Mouse (Mus musculus): ENCODE measurements around the gene Smarcad1.
"Not testable (repeated sequence)": the region's sequence is repeated elsewhere in the genome, so short reads cannot be mapped to it uniquely, and the experiment has no call there.

The Smarcad1 gene

DNA sequence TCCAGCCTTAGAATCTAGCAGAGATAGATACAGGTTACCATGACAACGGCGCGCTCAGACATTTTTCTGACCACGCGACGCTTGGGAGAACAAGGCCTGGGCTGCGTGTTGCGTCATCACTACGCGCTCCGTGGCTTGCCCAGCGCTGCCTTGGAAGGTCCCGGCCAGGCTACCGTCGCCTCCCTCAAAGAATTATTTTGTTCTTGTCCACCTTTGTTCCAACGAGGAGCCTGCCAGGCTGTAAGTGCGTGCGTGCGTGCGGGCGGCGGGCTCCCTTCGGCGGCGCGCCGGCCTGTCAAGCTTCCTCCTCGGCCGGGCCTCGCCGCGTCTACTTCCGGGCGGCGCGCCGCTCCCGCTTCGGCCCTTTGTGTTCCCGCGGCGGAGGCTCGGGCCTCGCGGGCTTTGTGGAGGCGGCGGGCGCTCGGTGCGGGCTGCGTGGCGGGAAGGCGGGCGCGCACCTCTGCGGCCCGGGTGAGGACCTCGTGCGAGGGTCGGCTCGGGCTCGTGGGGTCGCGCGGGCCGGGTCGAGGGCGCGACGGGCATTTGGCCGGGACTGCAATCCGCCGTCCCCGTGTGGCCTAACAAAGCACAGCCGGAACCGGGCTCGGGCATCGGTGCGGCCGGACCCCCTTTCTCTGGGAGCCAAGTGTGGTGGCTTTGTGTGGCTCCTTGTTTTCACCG, at the start of gene Smarcad1:
Smarcad1 (plus strand) TSS at position 93 of the 681 bp plus-strand sequence.
- peak; percentile 86 for DNase-seq (ENCODE audit: low spot score)

DNA sequence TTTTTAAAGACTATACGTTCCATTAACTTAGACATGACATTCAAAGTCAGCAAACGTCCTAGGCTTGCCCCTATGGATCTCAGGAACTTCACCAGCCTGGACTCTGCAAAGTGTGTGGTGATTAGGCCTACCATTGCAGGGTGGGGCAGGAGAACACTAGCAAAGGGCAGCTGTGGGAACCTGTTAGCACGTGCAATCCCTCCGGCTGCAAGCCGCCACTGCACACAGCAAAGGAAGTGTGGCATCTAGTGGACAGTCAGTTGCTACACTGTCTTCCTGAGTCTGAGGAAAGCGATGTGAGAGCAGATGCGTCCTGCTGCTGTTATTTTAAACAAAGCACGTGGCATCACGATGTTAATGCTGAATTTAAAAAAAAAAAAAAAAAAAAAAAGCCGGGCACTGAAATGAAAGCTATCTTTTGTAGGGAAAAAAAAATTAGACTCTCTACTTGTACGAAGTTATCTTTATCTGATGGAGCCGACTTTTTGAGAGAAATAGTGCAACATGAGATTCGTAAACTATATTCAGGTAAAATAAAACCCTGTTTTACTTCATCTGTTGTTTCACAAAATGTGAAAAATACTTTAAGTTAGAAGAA, 45.5 kb upstream of the Smarcad1 start:
- no peak for DNase-seq (ENCODE audit: low spot score)

DNA sequence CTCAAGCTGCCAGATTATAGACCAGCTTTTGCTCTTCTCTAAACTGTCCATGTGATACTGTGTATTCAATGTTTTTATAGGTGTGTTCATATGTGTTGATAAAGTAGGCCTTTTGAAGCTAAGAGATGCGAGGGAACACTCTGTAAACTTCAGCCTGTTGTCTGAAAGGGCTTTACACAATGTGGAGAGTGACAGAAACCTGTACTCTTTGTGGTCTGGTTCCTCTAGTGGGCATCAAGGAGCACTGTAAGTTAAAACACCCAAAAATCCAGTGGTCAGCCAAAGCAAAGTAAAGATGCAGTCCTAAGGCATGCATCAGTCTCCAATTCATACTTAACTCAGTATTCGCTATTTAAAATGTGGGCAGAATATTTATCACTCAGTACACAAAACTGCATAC, 44.6 kb upstream of the Smarcad1 start:
- DNase-seq (ENCODE audit: low spot score), result no peak

DNA sequence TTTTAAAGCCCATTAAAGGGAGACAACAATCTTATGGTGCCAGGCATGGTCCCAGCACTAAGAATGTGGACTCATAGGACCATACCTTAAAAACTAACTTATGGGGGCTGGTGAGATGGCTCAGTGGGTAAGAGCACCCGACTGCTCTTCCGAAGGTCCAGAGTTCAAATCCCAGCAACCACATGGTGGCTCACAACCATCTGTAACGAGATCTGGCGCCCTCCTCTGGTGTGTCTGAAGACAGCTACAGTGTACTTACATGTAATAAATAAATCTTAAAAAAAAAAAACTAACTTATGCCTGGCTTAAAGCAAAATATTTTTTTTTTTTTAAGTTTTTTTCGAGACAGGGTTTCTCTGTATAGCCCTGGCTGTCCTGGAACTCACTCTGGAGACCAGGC, 41.6 kb upstream of the Smarcad1 start:
- DNase-seq (ENCODE audit: low spot score), result not testable (repeated sequence)

DNA sequence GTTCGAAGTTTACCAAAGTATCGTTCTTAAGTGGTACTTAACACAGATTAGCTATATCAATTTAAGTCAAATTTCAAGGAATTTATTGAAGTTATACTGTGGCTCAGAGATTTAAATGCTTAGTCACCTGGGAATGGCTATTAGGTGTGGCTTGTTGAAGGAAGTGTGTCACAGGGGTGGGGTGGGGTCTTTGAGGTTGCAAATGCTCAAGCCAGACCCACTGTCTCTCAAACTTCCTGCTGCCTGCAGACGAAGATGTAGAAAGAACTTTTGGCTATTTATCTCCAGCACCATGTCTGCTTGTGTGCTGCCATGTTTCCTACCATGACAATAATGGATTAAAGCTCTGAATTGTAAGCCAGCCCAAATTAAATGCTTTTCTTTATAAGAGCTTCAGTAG, 40.2 kb upstream of the Smarcad1 start:
- DNase-seq (ENCODE audit: low spot score), result no peak

DNA sequence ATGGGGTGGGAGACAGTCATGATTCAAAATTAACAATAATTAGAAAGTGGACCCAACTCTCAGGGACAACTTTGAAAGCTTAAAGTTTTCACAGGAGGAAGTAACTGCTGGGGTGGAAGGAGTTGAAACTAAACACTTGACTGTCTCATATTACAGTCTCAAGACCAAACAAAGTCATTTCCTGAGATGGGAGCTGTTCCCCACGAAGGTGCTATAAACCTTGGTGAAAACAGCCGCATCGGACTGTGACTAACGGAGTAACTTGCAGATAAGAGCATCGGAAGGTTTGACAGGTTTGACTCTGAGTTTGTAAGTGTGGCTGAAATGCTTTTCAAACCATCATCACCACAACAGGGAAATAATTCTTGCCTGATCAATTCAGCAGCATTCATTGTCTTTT, 33.5 kb upstream of the Smarcad1 start:
- DNase-seq (ENCODE audit: low spot score), result no peak

DNA sequence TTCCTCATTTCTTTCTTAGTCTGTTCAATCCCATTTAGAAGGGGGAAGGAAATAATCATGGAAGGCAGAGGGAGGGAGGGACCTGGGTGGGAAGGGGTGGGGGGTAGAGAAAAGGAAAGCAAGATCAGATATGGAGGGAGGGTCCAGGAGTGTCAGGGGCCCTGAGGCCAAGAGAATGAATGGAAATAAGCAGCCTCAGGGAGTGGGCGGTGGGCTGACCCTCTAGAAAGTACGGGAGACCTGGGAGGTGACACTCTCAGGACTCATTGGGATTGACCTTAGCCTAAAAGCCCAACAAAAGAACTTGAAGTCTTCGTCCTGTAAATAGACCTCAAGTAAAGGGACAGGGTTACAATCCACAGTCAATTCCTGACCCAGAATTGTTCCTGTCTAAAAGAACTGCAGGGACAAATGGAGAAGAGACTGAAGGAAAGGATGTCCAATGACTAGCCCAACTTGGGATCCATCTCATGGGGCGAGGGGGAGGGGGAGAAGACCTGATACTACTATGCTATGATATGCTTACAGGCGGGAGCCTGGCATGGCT, 30.9 kb upstream of the Smarcad1 start:
- DNase-seq (ENCODE audit: low spot score), result no peak

DNA sequence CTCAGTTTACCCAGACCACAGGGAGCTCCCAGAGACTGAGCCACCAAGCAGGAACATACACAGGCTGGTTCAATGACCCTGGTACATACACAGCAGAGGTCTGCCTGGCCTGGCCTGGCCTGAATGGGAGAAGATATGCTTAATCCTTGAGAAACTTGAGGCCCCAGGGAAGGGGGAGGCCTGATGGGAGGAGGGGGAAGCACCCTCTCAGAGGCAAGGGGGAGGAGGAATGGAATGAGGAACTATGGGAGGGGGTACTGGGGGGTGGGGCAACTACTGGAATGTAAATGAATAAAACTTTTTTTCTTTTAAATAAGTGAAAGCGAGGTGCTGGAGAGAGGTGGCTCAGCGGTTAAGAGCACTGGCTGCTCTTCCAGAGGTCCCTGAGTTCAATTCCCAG, 30.2 kb upstream of the Smarcad1 start:
- no peak for DNase-seq (ENCODE audit: low spot score)

DNA sequence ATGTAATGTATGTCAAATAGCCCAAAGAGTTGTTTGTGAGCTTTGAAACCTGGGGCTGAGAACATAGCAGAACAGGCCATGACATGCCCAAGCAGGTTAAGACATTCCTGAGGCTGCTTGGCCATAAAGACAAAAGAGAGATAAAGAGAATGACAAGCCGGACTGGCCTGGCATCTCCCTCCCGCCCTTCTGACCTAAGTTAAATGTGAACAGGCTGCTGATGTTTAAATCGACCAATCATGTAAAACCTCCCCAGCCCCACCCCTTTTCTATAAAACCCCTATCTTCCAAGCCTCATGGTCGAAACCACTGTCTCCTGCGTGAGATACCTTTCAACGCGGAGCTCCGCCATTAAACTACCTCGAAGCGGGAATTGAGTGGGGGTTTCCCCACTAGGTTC, 24.8 kb upstream of the Smarcad1 start:
- no peak for DNase-seq (ENCODE audit: low spot score)

DNA sequence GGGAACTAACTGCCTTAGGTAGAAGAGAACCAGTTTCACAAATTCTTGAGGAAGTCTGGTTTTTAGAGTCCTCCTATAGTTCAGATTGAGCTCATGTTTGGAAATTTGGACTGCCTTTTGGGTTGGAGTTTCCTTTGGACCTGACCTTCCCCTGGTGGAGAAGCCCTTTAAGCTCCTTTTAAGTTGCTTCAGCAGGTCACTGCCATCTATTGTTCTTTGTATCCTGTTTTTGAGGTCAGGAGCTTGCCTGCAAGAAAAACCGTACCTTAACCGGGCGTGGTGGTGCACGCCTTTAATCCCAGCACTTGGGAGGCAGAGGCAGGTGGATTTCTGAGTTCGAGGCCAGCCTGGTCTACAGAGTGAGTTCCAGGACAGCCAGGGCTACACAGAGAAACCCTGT, 23.4 kb upstream of the Smarcad1 start:
- not testable (repeated sequence) for DNase-seq (ENCODE audit: low spot score)

DNA sequence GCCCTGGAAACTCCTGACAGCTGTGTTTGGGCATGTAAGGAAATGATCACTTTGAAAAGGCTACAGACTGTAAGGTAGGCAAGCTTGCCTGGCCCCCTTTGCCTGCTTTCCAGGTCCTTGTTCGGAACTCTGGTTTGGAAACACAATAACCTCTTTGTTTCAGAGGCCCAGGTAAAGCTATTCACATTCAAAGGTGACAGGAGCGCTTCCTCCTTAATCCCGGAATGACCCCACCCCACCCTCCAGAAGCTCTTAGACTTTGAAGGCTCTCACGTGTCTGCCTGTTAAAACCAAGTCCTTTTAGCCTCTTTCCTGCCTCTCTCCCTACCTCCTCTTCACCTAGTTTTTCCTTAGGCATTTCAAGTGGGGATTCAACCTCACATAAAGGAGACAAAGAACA, 20.5 kb upstream of the Smarcad1 start:
- no peak for DNase-seq (ENCODE audit: low spot score)

DNA sequence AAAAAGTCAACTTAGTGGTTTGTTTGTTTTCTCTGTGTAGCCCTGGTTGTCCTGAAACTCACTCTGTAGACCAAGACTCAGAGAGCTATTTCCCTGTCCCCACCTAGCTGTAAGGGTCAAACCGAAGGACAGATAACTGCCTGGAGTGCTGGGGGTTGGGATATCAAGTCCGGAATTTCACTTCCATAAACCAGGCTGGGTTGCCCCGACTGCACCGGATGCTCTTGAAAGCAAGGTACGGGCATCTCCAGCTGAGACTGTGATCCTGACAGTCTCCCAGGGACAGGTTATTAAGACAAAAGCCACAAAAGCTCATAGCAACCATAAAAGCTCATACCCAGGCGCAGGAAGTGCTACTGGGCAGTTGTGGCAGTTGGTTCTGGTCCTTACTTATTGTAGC, 19.3 kb upstream of the Smarcad1 start:
- DNase-seq (ENCODE audit: low spot score), result no peak

DNA sequence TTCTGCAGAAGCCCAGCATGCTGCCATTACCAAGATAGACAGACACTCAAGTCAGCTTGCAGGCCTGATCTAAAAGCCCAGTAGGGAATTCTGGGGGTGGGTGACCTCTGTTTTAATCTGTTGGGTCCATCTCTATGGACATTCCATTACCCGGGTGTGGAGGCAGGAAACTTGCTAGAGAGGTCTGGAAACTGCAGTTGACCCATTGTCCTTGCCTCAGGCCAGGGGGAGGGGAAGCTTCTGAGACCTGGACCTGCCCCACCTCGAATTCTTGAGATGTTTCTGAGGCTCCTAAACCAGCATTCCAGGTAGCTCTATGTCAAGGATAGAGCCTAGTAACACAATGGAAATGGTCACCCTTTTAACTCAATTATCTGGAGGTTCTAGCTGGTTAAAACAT, 17.7 kb upstream of the Smarcad1 start:
- DNase-seq (ENCODE audit: low spot score), result no peak

DNA sequence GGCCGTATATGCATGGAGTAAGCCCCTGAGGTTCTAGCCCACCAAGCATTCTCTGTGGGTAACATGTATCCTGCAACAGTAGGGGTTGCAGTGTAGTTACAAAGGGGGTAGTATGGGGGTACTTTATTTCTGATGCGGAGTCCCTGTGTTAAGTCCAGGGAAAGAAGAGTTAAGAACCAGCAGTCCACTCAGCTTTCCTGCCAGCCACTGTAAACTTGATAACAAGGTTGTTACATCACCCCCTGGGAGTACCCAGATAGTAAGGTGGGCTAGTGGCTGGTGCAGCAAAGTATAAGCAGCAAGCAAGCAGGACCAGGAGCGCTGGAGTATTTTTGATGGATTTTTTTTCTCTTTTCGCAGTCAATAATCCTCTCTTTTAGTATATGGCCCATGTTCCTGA, 17.3 kb upstream of the Smarcad1 start:
- no peak for DNase-seq (ENCODE audit: low spot score)

DNA sequence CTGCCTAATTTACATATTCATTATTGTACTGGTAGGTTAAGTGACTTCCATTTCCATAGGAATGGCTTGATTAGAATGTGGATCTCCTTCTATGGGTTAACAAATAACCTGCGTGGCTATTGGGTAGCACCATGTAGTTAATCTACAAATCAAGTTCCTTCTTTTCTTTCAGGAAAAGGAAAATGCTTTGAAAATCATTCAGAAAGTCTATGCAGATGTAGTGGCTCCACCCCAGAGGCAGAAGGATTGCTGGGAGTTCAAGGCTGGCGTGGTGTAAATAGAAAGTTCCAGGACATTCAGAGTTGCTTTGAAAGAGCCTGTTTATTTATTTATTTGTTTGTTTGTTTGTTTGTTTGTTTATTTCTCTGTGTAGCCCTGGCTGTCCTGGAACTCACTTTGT, 7.7 kb upstream of the Smarcad1 start:
- DNase-seq (ENCODE audit: low spot score), result no peak

DNA sequence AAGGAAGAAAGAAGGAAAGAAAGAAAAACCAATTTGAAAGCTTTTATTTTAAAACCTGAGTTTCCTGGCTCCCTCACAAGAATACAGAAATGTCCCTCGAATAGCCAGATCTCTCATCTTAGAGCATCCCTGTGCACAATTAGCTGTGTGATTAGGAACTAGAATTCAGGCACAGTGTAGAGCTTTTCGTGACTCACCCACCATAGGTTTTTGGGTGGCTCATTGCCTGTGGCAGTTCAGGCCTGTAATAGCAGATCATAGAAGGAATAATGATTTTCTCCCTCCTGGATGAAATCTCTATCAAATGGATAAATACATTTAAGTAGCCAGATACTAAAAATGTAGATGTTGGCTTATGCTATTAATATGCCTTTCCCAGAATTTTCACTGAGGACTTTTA, 6.9 kb upstream of the Smarcad1 start:
- no peak for DNase-seq (ENCODE audit: low spot score)

DNA sequence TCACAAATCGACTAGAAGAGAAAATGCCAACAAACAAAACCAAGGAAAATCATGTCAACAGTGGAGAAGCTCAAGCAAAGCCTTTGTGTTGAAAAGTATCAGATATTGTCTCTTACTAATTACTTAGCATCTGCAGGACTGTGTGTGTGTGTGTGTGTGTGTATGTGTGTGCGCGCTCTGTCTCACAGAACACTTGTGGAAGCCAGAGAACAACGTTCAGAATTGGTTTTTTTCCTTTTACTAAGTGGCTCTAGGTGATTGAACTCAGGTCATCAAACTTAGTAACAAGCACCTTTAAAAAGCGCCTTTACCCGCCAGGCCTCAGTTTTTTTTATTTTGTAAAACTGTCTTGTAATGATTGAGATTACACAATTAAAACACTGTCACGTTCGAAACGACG, 451 bp upstream of the Smarcad1 start:
- no peak for DNase-seq (ENCODE audit: low spot score)

DNA sequence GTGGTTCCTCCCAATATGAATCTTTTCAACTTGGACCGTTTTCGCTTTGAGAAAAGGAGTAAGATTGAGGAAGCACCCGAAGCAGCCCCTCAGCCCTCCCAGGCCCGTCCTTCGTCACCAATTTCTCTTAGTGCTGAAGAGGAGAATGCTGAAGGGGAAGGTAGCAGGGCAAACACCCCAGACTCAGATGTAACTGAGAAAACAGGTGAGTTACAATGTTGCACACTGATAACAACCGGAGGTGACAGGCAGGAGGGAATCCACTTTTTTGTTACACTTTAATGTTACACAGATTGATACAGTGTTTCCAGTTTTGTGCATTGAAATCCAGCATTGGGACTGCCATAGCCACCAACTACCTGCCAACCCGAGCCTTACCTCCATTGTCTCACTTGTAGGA, 858 bp downstream of the Smarcad1 start:
- DNase-seq (ENCODE audit: low spot score), result no peak

DNA sequence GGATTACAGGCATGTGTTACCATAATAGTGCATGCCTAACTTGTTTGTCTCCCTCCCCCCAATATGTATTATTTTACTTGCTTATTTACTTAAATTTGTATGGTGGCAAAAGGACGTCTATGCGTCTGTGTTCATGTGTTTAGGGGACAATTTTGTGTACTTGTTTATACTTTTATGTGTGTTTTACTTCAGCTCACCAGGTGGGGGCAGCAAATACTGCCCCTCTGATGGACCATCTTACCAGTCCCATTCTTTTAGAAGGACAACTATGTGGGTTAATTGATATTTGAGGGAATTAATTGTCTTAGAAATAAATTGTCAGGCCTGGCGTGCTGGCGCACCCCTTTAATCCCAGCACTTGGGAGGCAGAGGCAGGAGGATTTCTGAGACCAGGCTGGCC, 6.7 kb downstream of the Smarcad1 start:
- DNase-seq (ENCODE audit: low spot score), result no peak

DNA sequence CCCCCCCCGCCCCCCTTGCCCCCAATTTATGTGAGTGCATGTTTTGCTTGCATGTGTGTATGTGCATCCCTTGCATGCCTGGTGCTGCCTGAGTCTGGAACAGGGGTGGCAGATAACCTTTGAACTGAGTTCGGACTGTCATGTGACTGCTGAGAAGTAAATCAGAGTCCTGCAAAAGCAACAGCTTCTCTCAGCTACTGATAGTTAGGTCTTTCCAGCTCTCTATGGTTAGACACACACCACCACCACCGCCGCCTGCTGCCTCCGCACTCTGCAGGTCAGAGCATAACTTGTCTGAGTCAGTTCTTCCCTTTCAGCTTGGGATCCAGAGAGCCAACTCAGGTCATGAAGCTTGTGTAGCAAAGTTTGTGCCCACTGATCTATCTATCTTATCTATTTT, 14.2 kb downstream of the Smarcad1 start:
- no peak for DNase-seq (ENCODE audit: low spot score)

DNA sequence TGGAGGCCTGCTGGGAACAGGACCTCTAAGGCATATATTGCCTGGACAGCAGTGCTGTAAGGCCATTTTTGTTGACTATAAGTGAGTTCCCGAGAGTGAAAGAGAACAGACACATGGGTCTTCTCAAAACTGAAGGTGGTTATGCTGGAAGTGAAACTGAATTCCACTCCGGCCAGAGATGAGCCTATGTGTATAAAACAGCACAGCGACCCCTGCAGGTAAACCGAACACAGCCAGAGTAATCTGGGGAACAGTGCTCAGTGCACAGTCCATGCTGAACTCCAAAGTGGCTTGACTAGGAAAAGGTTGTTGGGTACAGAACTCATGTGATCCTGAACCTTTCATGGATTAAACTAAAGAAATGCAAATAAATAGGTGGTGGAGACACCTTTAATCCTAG, 14.8 kb downstream of the Smarcad1 start:
- not testable (repeated sequence) for DNase-seq (ENCODE audit: low spot score)

DNA sequence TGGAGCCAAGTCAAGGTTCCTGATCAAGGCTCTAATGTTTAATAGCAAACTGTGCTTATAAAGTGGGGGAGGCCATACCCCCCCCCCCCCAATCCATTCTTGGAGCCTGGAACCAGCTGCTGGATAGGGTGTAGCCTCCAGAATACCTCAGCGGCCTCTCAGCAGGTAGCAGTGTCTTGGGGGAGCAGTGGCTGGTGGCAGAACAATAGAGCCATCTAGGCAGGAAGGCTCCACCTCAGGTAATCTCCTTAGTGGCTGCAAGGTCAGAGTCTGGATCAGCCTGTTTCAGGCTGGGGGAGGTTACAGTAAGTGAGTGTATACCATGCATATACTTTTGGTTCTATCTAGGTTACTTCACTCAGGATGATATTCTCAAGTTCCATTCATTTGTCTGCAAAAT, 18.7 kb downstream of the Smarcad1 start:
- no peak for DNase-seq (ENCODE audit: low spot score)

DNA sequence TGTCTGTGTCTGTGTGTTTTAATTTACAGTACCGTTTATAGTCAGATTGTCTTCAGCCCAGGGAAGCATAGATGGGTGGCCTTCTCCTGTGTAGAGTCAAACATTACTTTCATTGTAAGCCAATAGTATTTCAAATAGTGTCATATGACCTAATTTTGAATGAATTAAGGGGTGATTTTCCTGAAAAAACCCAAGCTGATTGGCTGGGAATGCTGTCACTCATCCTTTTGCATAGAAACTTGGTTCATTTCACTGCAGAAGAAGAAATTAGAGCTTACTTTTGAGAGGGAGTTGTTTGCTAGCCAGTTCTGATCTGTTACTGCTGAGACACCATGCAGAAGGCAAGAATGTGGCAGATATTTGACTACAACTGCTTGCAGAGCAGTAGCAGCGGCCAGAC, 32.8 kb downstream of the Smarcad1 start:
- DNase-seq (ENCODE audit: low spot score), result no peak

DNA sequence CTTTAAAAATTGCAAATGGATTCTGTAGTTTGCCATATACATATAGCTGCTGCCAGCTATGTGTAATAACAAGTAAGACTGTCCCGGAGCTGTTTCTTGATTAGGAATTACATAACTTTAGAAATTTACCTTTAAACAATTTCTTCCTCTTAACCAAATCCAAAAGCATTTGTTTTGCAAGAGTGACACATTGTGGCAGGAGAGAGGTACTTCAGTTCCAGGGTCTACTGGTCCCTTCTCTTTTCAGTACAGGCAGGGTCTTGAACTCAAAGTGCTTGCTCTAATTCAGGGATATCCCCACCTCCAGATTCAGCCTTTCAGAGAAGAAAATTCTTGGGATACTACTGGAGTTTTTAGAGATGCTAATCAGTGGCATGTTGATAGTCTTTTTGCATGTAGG, 36.8 kb downstream of the Smarcad1 start:
- no peak for DNase-seq (ENCODE audit: low spot score)

All from urinary bladder, postnatal 25 days (tissue).